Mouse (Mus musculus): ENCODE results near the gene Prss44. TPM values are rescaled to one million over a fixed set of nuclear protein-coding genes. Genes with fewer than 3 reads are reported as not detected.

Gene Prss44
- polyA plus RNA-seq, 1 experiment from 2014 or later: not detected

DNA sequence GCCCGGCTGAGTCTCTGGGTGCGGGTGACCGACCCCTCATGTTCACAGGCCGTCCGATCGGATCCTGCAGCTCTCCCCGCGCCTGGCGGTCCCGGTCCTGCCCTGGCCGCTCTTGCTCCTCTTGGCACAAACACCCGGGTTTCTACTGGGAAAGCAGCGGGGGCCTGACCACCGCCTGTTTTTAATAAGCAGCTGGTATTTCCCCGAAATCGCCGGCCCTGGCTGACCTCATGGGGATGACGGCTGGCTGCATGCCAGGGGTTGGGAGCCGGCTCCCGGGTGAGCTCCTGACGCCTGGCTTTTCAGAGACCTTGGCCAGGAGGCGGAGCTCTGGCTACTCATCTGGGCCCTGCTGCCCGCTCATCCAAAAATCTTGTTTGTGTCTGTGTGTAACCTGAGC, 32.1 kb upstream of the Prss44 start:
- 0 out of 2 replicates have a peak overlapping the region, but pooled peaks have one; percentile 24 for H3K27ac ChIP-seq (ENCODE audit: low read depth, low read length)
- H3K27me3 ChIP-seq (ENCODE audit: control insufficient read depth, insufficient read depth, low read length): no peaks in the 10 kb centered on the region
- H3K4me1 ChIP-seq (replicated peaks; ENCODE audit: control insufficient read depth, insufficient read depth, low read length): no peaks in the 10 kb centered on the region
- peak; percentile 79 for DNase-seq (ENCODE audit: low spot score)
- ATAC-seq (ENCODE audit: low FRiP score): peak; percentile 77
- peak overlapping the region; percentile 71 for H3K9ac ChIP-seq (ENCODE audit: low read depth, low read length)
- no peaks in the 10 kb centered on the region for H3K36me3 ChIP-seq (ENCODE audit: control insufficient read depth, insufficient read depth, low read length)
- peak overlapping the region; percentile 43 for H3K4me3 ChIP-seq (ENCODE audit: low read depth, low read length)
- peak overlapping the region; percentile 79 for H3K4me2 ChIP-seq (replicated peaks; ENCODE audit: low read depth, low read length)
- no peaks in the 10 kb centered on the region for H3K9me3 ChIP-seq (ENCODE audit: control insufficient read depth, low read length)
- WGBS: 0% methylated on average over 23 of the region's 23 CpGs

DNA sequence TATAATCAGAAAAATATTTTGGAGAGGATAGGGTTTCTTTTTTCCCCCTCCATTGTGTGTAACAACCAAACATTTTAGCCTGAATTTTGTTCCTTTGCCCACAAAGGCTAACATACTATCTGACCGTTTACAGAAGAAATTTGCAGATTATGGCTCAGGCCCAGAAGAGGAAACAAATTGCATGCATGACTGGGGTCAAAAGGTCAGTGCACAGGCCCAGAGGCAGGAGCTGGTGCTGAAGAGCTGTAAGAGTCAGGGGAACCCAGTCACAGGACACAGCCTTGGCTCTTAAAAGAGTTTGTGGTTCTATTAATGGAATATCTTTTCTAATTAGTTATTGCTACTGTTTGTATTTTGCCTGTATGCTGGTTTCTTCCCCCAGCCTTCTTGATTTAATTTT, 30.2 kb upstream of the Prss44 start:
- Histone ChIP-seq H3K27ac (ENCODE audit: low read depth, low read length) (no peak overlapping the region), H3K36me3 (ENCODE audit: control insufficient read depth, insufficient read depth, low read length) (no peaks in the 10 kb centered on the region), H3K9me3 (ENCODE audit: control insufficient read depth, low read length) (no peaks in the 10 kb centered on the region), H3K9ac (ENCODE audit: low read depth, low read length) (no peak overlapping the region), H3K4me1 (replicated peaks; ENCODE audit: control insufficient read depth, insufficient read depth, low read length) (no peaks in the 10 kb centered on the region), H3K4me3 (ENCODE audit: low read depth, low read length) (no peak overlapping the region), H3K27me3 (ENCODE audit: control insufficient read depth, insufficient read depth, low read length) (no peaks in the 10 kb centered on the region), H3K4me2 (replicated peaks; ENCODE audit: low read depth, low read length) (no peak overlapping the region)
- DNase-seq (ENCODE audit: low spot score) (no peak), ATAC-seq (ENCODE audit: low FRiP score) (no peak)
- 57% methylated on average over 1 of the region's 1 CpGs for WGBS

- H3K36me3 ChIP-seq (ENCODE audit: control insufficient read depth, insufficient read depth, low read length): no peaks in the 10 kb centered on the region
- H3K27ac ChIP-seq (ENCODE audit: low read depth, low read length): no peak overlapping the region
- no peak overlapping the region for H3K9ac ChIP-seq (ENCODE audit: low read depth, low read length)
- H3K9me3 ChIP-seq (ENCODE audit: control insufficient read depth, low read length): no peaks in the 10 kb centered on the region
- no peaks in the 10 kb centered on the region for H3K27me3 ChIP-seq (ENCODE audit: control insufficient read depth, insufficient read depth, low read length)
- H3K4me2 ChIP-seq (replicated peaks; ENCODE audit: low read depth, low read length): no peak overlapping the region
- ATAC-seq (ENCODE audit: low FRiP score) (no peak), DNase-seq (ENCODE audit: low spot score) (no peak)
- no peaks in the 10 kb centered on the region for H3K4me1 ChIP-seq (replicated peaks; ENCODE audit: control insufficient read depth, insufficient read depth, low read length)
- 92% methylated on average over 3 of the region's 3 CpGs for WGBS
- no peak overlapping the region for H3K4me3 ChIP-seq (ENCODE audit: low read depth, low read length)
Observed at GRCm38 (mm10) chr9:110788169-110788568, 25.6 kb upstream of the Prss44 start.

GRCm38 (mm10) chr9:110790462-110790861, 23.3 kb upstream of the Prss44 start:
- H3K27ac ChIP-seq (ENCODE audit: low read depth, low read length): no peak overlapping the region
- H3K9me3 ChIP-seq (ENCODE audit: control insufficient read depth, low read length): no peaks in the 10 kb centered on the region
- H3K9ac ChIP-seq (ENCODE audit: low read depth, low read length): no peak overlapping the region
- 75% methylated on average over 4 of the region's 4 CpGs for WGBS
- no peaks in the 10 kb centered on the region for H3K27me3 ChIP-seq (ENCODE audit: control insufficient read depth, insufficient read depth, low read length)
- ATAC-seq (ENCODE audit: low FRiP score) (no peak), DNase-seq (ENCODE audit: low spot score) (no peak)
- H3K36me3 ChIP-seq (ENCODE audit: control insufficient read depth, insufficient read depth, low read length): no peaks in the 10 kb centered on the region
- no peak overlapping the region for H3K4me2 ChIP-seq (replicated peaks; ENCODE audit: low read depth, low read length)
- H3K4me1 ChIP-seq (replicated peaks; ENCODE audit: control insufficient read depth, insufficient read depth, low read length): no peaks in the 10 kb centered on the region
- no peak overlapping the region for H3K4me3 ChIP-seq (ENCODE audit: low read depth, low read length)

DNA sequence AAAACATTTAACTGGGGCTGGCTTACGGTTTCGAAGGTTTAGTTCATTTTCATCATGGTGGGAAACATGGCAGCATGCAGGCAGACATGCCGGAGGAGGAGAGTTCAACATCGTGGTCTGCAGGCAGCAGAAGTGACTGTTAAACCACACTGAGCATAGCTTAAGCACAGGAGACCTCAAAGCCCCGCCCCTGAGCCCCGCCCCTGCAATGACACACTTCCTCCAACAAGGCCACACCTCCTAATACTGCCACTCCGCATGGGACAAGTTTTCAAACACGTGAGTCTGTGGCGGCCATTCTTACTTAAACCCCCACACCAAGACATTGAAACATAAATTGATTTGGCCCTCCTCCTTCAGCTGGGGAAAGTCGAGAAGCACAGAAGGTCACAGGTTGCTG, 16.8 kb upstream of the Prss44 start:
- H3K4me2 ChIP-seq (replicated peaks; ENCODE audit: low read depth, low read length): no peak overlapping the region
- no peaks in the 10 kb centered on the region for H3K36me3 ChIP-seq (ENCODE audit: control insufficient read depth, insufficient read depth, low read length)
- H3K4me1 ChIP-seq (replicated peaks; ENCODE audit: control insufficient read depth, insufficient read depth, low read length): no peaks in the 10 kb centered on the region
- H3K4me3 ChIP-seq (ENCODE audit: low read depth, low read length): no peak overlapping the region
- ATAC-seq (ENCODE audit: low FRiP score): no peak
- no peak overlapping the region for H3K27ac ChIP-seq (ENCODE audit: low read depth, low read length)
- DNase-seq (ENCODE audit: low spot score): no peak
- H3K9ac ChIP-seq (ENCODE audit: low read depth, low read length): no peak overlapping the region
- WGBS: 89% methylated on average over 10 of the region's 10 CpGs
- H3K9me3 ChIP-seq (ENCODE audit: control insufficient read depth, low read length): no peaks in the 10 kb centered on the region
- H3K27me3 ChIP-seq (ENCODE audit: control insufficient read depth, insufficient read depth, low read length): no peaks in the 10 kb centered on the region

DNA sequence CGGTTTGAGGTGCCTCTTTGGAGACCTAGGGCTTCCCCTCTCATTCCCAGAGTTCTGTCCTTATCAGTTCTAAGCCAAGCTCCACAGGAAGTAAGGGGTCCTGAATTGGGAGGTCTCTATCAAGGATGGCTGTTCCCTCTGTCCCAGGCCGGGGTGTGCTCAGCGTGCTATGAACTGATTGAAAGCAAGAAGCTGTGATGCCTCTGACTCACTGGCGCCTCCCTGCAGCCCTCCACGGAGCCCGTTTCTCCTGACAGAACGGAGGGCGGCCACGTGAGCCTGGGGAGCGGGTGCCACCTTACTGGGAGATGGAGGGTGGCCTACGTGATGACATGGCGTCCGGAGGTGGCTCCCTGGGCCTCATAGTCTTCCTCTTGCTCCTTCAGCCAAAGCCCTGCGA, 15.9 kb upstream of the Prss44 start, which contains the start of gene Prss42:
TSS of gene Prss42 (plus strand) at position 301 of the 400 bp plus-strand sequence.
- ATAC-seq (ENCODE audit: low FRiP score) (no peak), DNase-seq (ENCODE audit: low spot score) (no peak)
- H3K27me3 ChIP-seq (ENCODE audit: control insufficient read depth, insufficient read depth, low read length): no peaks in the 10 kb centered on the region

GRCm38 (mm10) chr9:110800834-110801479, 12.8 kb upstream of the Prss44 start:
- no peaks in the 10 kb centered on the region for H3K36me3 ChIP-seq (ENCODE audit: control insufficient read depth, insufficient read depth, low read length)
- H3K4me3 ChIP-seq (ENCODE audit: low read depth, low read length): no peak overlapping the region
- H3K27ac ChIP-seq (ENCODE audit: low read depth, low read length): no peak overlapping the region
- 91% methylated on average over 8 of the region's 8 CpGs for WGBS
- H3K9ac ChIP-seq (ENCODE audit: low read depth, low read length): no peak overlapping the region
- no peaks in the 10 kb centered on the region for H3K27me3 ChIP-seq (ENCODE audit: control insufficient read depth, insufficient read depth, low read length)
- no peak for ATAC-seq (ENCODE audit: low FRiP score)
- no peak for DNase-seq (ENCODE audit: low spot score)
- H3K9me3 ChIP-seq (ENCODE audit: control insufficient read depth, low read length): no peaks in the 10 kb centered on the region
- H3K4me2 ChIP-seq (replicated peaks; ENCODE audit: low read depth, low read length): no peak overlapping the region
- H3K4me1 ChIP-seq (replicated peaks; ENCODE audit: control insufficient read depth, insufficient read depth, low read length): no peaks in the 10 kb centered on the region

More for the DNA sequence above, 15.9 kb upstream of the Prss44 start, which contains the start of gene Prss42:
- H3K36me3 ChIP-seq (ENCODE audit: control insufficient read depth, insufficient read depth, low read length): no peaks in the 10 kb centered on the region
- no peak within 1 kb of the TSS for H3K27ac ChIP-seq (ENCODE audit: low read depth, low read length)
- H3K4me2 ChIP-seq (replicated peaks; ENCODE audit: low read depth, low read length): no peak within 1 kb of the TSS
- WGBS: 90% methylated on average over 14 of the region's 14 CpGs
- no peaks in the 10 kb centered on the region for H3K9me3 ChIP-seq (ENCODE audit: control insufficient read depth, low read length)
- H3K4me3 ChIP-seq (ENCODE audit: low read depth, low read length): no peak within 1 kb of the TSS
- no peak within 1 kb of the TSS for H3K9ac ChIP-seq (ENCODE audit: low read depth, low read length)
- H3K4me1 ChIP-seq (replicated peaks; ENCODE audit: control insufficient read depth, insufficient read depth, low read length): no peaks in the 10 kb centered on the region

DNA sequence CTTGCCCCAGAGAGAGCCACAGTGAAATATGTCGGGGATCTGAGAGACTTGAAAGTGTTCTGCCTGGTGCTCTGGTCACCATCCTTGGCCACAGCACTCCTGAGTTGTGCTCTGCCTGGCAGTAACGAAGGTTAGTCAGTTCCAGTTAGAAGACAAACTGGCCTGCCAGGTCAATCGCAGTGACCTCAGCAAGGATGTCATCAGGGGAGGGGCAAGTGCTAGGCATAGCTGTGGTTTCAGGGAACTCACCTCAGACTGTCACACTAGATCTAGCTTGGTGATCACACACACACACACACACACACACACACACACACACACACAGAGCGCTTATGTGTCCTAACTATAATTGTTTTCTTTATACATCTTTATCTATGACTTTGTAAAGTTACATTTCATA, 10.5 kb upstream of the Prss44 start:
- Histone ChIP-seq H3K27ac (ENCODE audit: low read depth, low read length) (no peak overlapping the region), H3K36me3 (ENCODE audit: control insufficient read depth, insufficient read depth, low read length) (no peaks in the 10 kb centered on the region), H3K4me1 (replicated peaks; ENCODE audit: control insufficient read depth, insufficient read depth, low read length) (no peaks in the 10 kb centered on the region), H3K27me3 (ENCODE audit: control insufficient read depth, insufficient read depth, low read length) (no peaks in the 10 kb centered on the region), H3K4me3 (ENCODE audit: low read depth, low read length) (no peak overlapping the region), H3K4me2 (replicated peaks; ENCODE audit: low read depth, low read length) (no peak overlapping the region), H3K9ac (ENCODE audit: low read depth, low read length) (no peak overlapping the region), H3K9me3 (ENCODE audit: control insufficient read depth, low read length) (no peaks in the 10 kb centered on the region)
- ATAC-seq (ENCODE audit: low FRiP score): no peak
- DNase-seq (ENCODE audit: low spot score): no peak
- 72% methylated on average over 4 of the region's 4 CpGs for WGBS

DNA sequence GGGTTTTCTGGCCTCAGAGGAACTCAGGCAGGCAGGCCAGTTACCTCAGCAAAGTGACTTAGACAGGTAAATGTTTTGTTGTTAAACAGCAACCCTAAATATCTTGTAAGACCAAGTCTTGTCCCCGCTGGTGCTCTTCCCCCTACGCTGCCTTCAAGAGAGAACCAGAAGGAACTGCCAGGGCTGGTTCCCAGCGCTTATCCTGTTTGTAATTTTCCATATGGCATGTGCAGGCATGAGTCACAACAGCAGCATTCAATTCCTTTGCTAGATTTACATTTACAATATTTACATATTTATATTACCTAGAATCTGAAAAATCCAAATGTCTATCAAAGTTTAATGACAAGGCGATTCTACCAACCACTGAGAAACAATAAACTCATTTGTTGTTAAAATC, 3.7 kb upstream of the Prss44 start:
- Histone ChIP-seq H3K4me3 (ENCODE audit: low read depth, low read length) (no peak overlapping the region), H3K4me1 (replicated peaks; ENCODE audit: control insufficient read depth, insufficient read depth, low read length) (no peaks in the 10 kb centered on the region), H3K9me3 (ENCODE audit: control insufficient read depth, low read length) (no peaks in the 10 kb centered on the region), H3K27ac (ENCODE audit: low read depth, low read length) (no peak overlapping the region), H3K36me3 (ENCODE audit: control insufficient read depth, insufficient read depth, low read length) (no peaks in the 10 kb centered on the region), H3K27me3 (ENCODE audit: control insufficient read depth, insufficient read depth, low read length) (no peaks in the 10 kb centered on the region), H3K9ac (ENCODE audit: low read depth, low read length) (no peak overlapping the region), H3K4me2 (replicated peaks; ENCODE audit: low read depth, low read length) (no peak overlapping the region)
- ATAC-seq (ENCODE audit: low FRiP score) (no peak), DNase-seq (ENCODE audit: low spot score) (no peak)
- WGBS: 85% methylated on average over 4 of the region's 4 CpGs

Data from hindbrain, embryonic 11.5 days (tissue).